Mouse (Mus musculus) olfactory bulb, adult 2 months (tissue): ENCODE data around the gene Ldlr.

ENCODE experiments used
- CTCF ChIP-seq: fragments of 200-500 bp; IDR thresholded peaks from 2 replicates; pipeline ENCODE4 v1.5.1; 2012; ENCODE audit warnings: low read depth, mild to moderate bottlenecking, low read length, moderate library complexity; ENCODE audit not compliant: insufficient read depth
- POLR2A ChIP-seq: fragments of 200-500 bp; IDR thresholded peaks from 2 replicates; pipeline ENCODE4 v1.6.1; 2012; ENCODE audit warnings: mild to moderate bottlenecking, low read depth, low read length, moderate library complexity; ENCODE audit not compliant: insufficient read depth

DNA sequence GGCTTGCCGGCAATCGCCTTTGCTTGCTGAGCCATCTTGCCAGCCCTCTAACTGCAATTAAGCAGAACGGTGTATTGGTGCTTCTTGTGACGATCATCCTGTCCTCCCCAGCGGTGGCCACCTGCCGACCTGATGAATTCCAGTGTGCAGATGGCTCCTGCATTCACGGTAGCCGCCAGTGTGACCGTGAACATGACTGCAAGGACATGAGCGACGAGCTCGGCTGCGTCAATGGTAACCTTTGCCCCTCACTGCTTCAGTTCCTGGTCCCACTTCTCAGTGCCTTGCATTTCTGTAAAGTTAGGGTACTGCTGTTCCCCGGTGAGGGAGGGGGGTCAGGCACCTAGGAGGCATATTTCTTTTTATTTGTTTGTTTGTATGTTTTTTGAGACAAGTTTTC lies 11.8 kb downstream of the Ldlr start:
- TF ChIP-seq CTCF = no peak
- no peak for TF ChIP-seq POLR2A
